Mouse (Mus musculus): ENCODE measurements around the gene Lhx2.

DNA sequence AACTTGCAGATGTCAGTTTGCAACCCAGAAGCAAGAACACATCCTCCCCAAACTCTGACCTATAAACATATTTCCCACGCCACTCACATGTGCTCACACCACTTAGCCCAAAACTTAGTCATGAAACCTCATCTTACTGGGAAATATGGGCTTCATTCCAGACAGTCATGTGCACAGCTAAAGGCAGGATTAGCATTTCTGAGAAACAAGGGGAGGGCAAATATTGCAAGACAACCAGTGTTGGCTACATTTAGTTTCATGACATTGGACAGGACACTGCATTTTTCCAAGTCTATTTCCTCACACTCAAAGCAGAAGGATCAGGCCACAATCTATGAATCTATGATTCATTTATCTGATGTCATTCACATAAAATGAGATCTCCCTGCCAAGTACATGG lies 47.6 kb upstream of the Lhx2 start:
- TF ChIP-seq CTCF (IDR thresholded peaks at IDR 0.05; ENCODE audit: borderline replicate concordance, extremely low read depth, insufficient read depth, insufficient read length) (no peak), POLR2A (IDR thresholded peaks at IDR 0.05; ENCODE audit: borderline replicate concordance, extremely low read depth, insufficient read depth, insufficient read length, poor library complexity, severe bottlenecking) (no peak)
